Mouse (Mus musculus): ENCODE data around the gene Zmynd12. TPM values are rescaled to one million over a fixed set of nuclear protein-coding genes. Genes with fewer than 3 reads are reported as not detected.

Gene Zmynd12
- polyA plus RNA-seq, 1 experiment from 2014 or later, result 0.31 TPM

GRCm38 (mm10) chr4:119483051-119483450, 60.4 kb downstream of the Zmynd12 start:
- Histone ChIP-seq H3K27me3 (ENCODE audit: control insufficient read depth, insufficient read depth, low read depth, low read length) (no peaks in the 10 kb centered on the region), H3K4me2 (ENCODE audit: low read depth, low read length) (no peak overlapping the region)
- 43% methylated on average over 9 of the region's 9 CpGs for WGBS (ENCODE audit: insufficient replicate concordance)

GRCm38 (mm10) chr4:119484882-119485281, 62.3 kb downstream of the Zmynd12 start:
- Histone ChIP-seq H3K36me3 (ENCODE audit: control insufficient read depth, insufficient read depth) (no peaks in the 10 kb centered on the region), H3K4me3 (ENCODE audit: low read depth, low read length) (no peak overlapping the region), H3K4me1 (ENCODE audit: control insufficient read depth, low read depth, low read length) (no peaks in the 10 kb centered on the region), H3K27me3 (ENCODE audit: control insufficient read depth, insufficient read depth, low read depth, low read length) (no peaks in the 10 kb centered on the region), H3K27ac (ENCODE audit: low read length) (no peak overlapping the region), H3K9ac (ENCODE audit: low read depth, low read length) (no peak overlapping the region), H3K4me2 (ENCODE audit: low read depth, low read length) (no peak overlapping the region), H3K9me3 (replicated peaks; ENCODE audit: control insufficient read depth, low read length) (no peaks in the 10 kb centered on the region)
- no peak for ATAC-seq (ENCODE audit: low read depth)
- 66% methylated on average over 7 of the region's 7 CpGs for WGBS (ENCODE audit: insufficient replicate concordance)

More at GRCm38 (mm10) chr4:119483051-119483450, 60.4 kb downstream of the Zmynd12 start:
- H3K9ac ChIP-seq (ENCODE audit: low read depth, low read length), result no peak overlapping the region
- H3K27ac ChIP-seq (ENCODE audit: low read length), result no peak overlapping the region
- no peaks in the 10 kb centered on the region for H3K4me1 ChIP-seq (ENCODE audit: control insufficient read depth, low read depth, low read length)
- no peak overlapping the region for H3K4me3 ChIP-seq (ENCODE audit: low read depth, low read length)
- no peak for ATAC-seq (ENCODE audit: low read depth)
- H3K9me3 ChIP-seq (replicated peaks; ENCODE audit: control insufficient read depth, low read length), result no peaks in the 10 kb centered on the region
- H3K36me3 ChIP-seq (ENCODE audit: control insufficient read depth, insufficient read depth), result no peaks in the 10 kb centered on the region

GRCm38 (mm10) chr4:119489666-119490065, 67.1 kb downstream of the Zmynd12 start:
- Histone ChIP-seq H3K27me3 (ENCODE audit: control insufficient read depth, insufficient read depth, low read depth, low read length) (peaks cover 25% of the 10 kb centered on the region), H3K4me3 (ENCODE audit: low read depth, low read length) (no peak overlapping the region), H3K4me2 (ENCODE audit: low read depth, low read length) (no peak overlapping the region), H3K27ac (ENCODE audit: low read length) (no peak overlapping the region), H3K9me3 (replicated peaks; ENCODE audit: control insufficient read depth, low read length) (no peaks in the 10 kb centered on the region), H3K36me3 (ENCODE audit: control insufficient read depth, insufficient read depth) (no peaks in the 10 kb centered on the region), H3K9ac (ENCODE audit: low read depth, low read length) (no peak overlapping the region), H3K4me1 (ENCODE audit: control insufficient read depth, low read depth, low read length) (no peaks in the 10 kb centered on the region)
- WGBS (ENCODE audit: insufficient replicate concordance), result 81% methylated on average over 10 of the region's 10 CpGs
- no peak for ATAC-seq (ENCODE audit: low read depth)

DNA sequence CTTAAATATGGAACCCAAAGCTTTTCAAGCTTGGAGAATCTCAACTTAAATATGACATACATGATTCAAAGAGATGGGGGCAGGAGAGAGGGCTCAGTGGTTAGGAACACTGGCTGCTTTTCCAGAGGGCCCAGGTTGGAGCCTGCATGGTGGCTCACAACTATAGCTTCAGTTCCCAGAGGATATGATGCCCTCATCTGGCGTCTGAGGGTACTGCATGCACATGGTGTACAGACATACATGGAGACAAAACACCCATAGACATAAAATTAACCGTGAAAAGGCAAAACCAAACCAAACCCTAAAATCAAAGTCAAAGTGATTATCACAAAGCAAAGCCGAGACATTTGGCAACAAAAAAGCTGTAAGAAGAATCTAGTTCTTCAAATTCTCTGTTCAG, 68.2 kb downstream of the Zmynd12 start:
- no peak for ATAC-seq (ENCODE audit: low read depth)

GRCm38 (mm10) chr4:119492291-119492932, 69.8 kb downstream of the Zmynd12 start, which contains the start of gene Rimkla:
Gene Rimkla (minus strand): TSS chr4:119492628.
- no peaks in the 10 kb centered on the region for H3K36me3 ChIP-seq (ENCODE audit: control insufficient read depth, insufficient read depth)
- no peaks in the 10 kb centered on the region for H3K9me3 ChIP-seq (replicated peaks; ENCODE audit: control insufficient read depth, low read length)
- H3K9ac ChIP-seq (ENCODE audit: low read depth, low read length), result no peak within 1 kb of the TSS
- peaks cover 25% of the 10 kb centered on the region for H3K27me3 ChIP-seq (ENCODE audit: control insufficient read depth, insufficient read depth, low read depth, low read length)
- peak within 1 kb of the TSS; percentile 48 for H3K4me3 ChIP-seq (ENCODE audit: low read depth, low read length)
- H3K4me2 ChIP-seq (ENCODE audit: low read depth, low read length), result peak within 1 kb of the TSS; percentile 60
- no peak within 1 kb of the TSS for H3K27ac ChIP-seq (ENCODE audit: low read length)
- ATAC-seq (ENCODE audit: low read depth), result peak; percentile 35; the same call in 1 of the 2 replicates
- under 1% methylated on average over 73 of the region's 77 CpGs for WGBS (ENCODE audit: insufficient replicate concordance)
- no peaks in the 10 kb centered on the region for H3K4me1 ChIP-seq (ENCODE audit: control insufficient read depth, low read depth, low read length)

More for the DNA sequence above, 68.2 kb downstream of the Zmynd12 start:
- no peaks in the 10 kb centered on the region for H3K36me3 ChIP-seq (ENCODE audit: control insufficient read depth, insufficient read depth)
- H3K9me3 ChIP-seq (replicated peaks; ENCODE audit: control insufficient read depth, low read length), result no peaks in the 10 kb centered on the region
- peaks cover 25% of the 10 kb centered on the region for H3K27me3 ChIP-seq (ENCODE audit: control insufficient read depth, insufficient read depth, low read depth, low read length)
- no peak overlapping the region for H3K4me3 ChIP-seq (ENCODE audit: low read depth, low read length)
- H3K4me1 ChIP-seq (ENCODE audit: control insufficient read depth, low read depth, low read length), result no peaks in the 10 kb centered on the region
- no peak overlapping the region for H3K27ac ChIP-seq (ENCODE audit: low read length)
- WGBS (ENCODE audit: insufficient replicate concordance), result 54% methylated on average over 3 of the region's 3 CpGs
- no peak overlapping the region for H3K4me2 ChIP-seq (ENCODE audit: low read depth, low read length)
- no peak overlapping the region for H3K9ac ChIP-seq (ENCODE audit: low read depth, low read length)

DNA sequence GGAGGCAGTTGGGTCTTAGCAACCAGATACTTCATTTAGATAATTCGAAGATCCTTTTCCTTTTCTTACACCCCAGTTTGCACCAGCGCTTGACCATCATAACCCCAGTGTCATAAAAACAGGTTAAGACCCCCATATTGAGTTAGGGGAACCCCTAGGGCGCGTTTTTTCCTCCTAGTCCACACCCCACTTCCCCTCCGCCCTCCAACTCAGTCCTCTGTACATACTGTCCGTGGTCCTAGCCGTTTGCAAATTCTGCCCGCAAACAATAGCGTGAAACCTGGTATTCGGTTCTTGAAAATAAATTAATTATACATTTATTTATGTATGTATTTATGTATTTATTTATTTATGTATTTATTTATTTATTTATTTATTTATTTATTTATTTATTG, 70.3 kb downstream of the Zmynd12 start:
- no peak for ATAC-seq (ENCODE audit: low read depth)
- H3K27me3 ChIP-seq (ENCODE audit: control insufficient read depth, insufficient read depth, low read depth, low read length), result peaks cover 25% of the 10 kb centered on the region
- H3K9ac ChIP-seq (ENCODE audit: low read depth, low read length), result no peak overlapping the region
- WGBS (ENCODE audit: insufficient replicate concordance), result 33% methylated on average over 10 of the region's 10 CpGs
- H3K4me1 ChIP-seq (ENCODE audit: control insufficient read depth, low read depth, low read length), result no peaks in the 10 kb centered on the region
- peak overlapping the region; percentile 48 for H3K4me3 ChIP-seq (ENCODE audit: low read depth, low read length)
- peak overlapping the region; percentile 60; the same call in 1 of the 2 replicates for H3K4me2 ChIP-seq (ENCODE audit: low read depth, low read length)
- H3K27ac ChIP-seq (ENCODE audit: low read length), result no peak overlapping the region
- no peaks in the 10 kb centered on the region for H3K36me3 ChIP-seq (ENCODE audit: control insufficient read depth, insufficient read depth)
- H3K9me3 ChIP-seq (replicated peaks; ENCODE audit: control insufficient read depth, low read length), result no peaks in the 10 kb centered on the region

- H3K27ac ChIP-seq (ENCODE audit: low read length), result no peak overlapping the region
- 50% methylated on average over 5 of the region's 5 CpGs for WGBS (ENCODE audit: insufficient replicate concordance)
- no peaks in the 10 kb centered on the region for H3K36me3 ChIP-seq (ENCODE audit: control insufficient read depth, insufficient read depth)
- H3K9ac ChIP-seq (ENCODE audit: low read depth, low read length), result no peak overlapping the region
- H3K4me1 ChIP-seq (ENCODE audit: control insufficient read depth, low read depth, low read length), result no peaks in the 10 kb centered on the region
- no peak for ATAC-seq (ENCODE audit: low read depth)
- H3K4me2 ChIP-seq (ENCODE audit: low read depth, low read length), result no peak overlapping the region
- H3K9me3 ChIP-seq (replicated peaks; ENCODE audit: control insufficient read depth, low read length), result no peaks in the 10 kb centered on the region
- no peaks in the 10 kb centered on the region; the same call in none of the 2 replicates for H3K27me3 ChIP-seq (ENCODE audit: control insufficient read depth, insufficient read depth, low read depth, low read length)
- H3K4me3 ChIP-seq (ENCODE audit: low read depth, low read length), result no peak overlapping the region
Observed at GRCm38 (mm10) chr4:119498319-119498848, 75.8 kb downstream of the Zmynd12 start.

DNA sequence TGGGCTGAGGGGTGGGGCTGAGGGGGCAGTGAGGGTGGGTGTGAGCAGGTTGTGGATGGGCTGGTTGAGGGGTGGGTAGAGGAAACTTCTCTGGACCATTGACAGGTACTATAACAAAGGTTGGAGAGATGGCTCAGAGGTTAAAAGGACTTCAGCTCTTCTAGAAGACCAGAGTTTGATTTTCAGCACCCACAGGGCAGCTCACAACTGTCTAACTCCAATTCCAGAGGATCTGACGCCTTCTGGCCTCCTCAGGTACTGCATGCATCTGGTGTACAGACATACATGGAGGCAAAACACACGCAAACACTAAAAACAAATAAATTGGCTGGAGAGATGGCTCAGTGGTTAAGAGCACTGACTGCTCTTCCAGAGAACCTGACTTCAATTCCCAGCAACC, 89.0 kb downstream of the Zmynd12 start:
- Histone ChIP-seq H3K4me2 (ENCODE audit: low read depth, low read length) (no peak overlapping the region), H3K4me1 (ENCODE audit: control insufficient read depth, low read depth, low read length) (no peaks in the 10 kb centered on the region), H3K9me3 (replicated peaks; ENCODE audit: control insufficient read depth, low read length) (no peaks in the 10 kb centered on the region), H3K27me3 (ENCODE audit: control insufficient read depth, insufficient read depth, low read depth, low read length) (no peaks in the 10 kb centered on the region), H3K36me3 (ENCODE audit: control insufficient read depth, insufficient read depth) (no peaks in the 10 kb centered on the region), H3K27ac (ENCODE audit: low read length) (no peak overlapping the region), H3K4me3 (ENCODE audit: low read depth, low read length) (no peak overlapping the region), H3K9ac (ENCODE audit: low read depth, low read length) (no peak overlapping the region)
- ATAC-seq (ENCODE audit: low read depth), result no peak
- 46% methylated on average over 2 of the region's 2 CpGs for WGBS (ENCODE audit: insufficient replicate concordance)

- WGBS (ENCODE audit: insufficient replicate concordance), result 47% methylated on average over 3 of the region's 3 CpGs
- ATAC-seq (ENCODE audit: low read depth), result no peak
- Histone ChIP-seq H3K4me2 (ENCODE audit: low read depth, low read length) (no peak overlapping the region), H3K27ac (ENCODE audit: low read length) (no peak overlapping the region), H3K36me3 (ENCODE audit: control insufficient read depth, insufficient read depth) (no peaks in the 10 kb centered on the region), H3K9me3 (replicated peaks; ENCODE audit: control insufficient read depth, low read length) (no peaks in the 10 kb centered on the region), H3K9ac (ENCODE audit: low read depth, low read length) (no peak overlapping the region), H3K4me1 (ENCODE audit: control insufficient read depth, low read depth, low read length) (no peaks in the 10 kb centered on the region), H3K4me3 (ENCODE audit: low read depth, low read length) (no peak overlapping the region), H3K27me3 (ENCODE audit: control insufficient read depth, insufficient read depth, low read depth, low read length) (no peaks in the 10 kb centered on the region)
Observed at GRCm38 (mm10) chr4:119512731-119513141, 90.1 kb downstream of the Zmynd12 start.
